Mouse (Mus musculus) E14TG2a.4 (cell line): ENCODE data around the gene Gdap1l1.

ENCODE experiments used
- CTCF ChIP-seq: conservative IDR thresholded peaks from 2 replicates; pipeline ENCODE4 v1.5.1; 2014; ENCODE audit warnings: low read length
- POU5F1 ChIP-seq: IDR thresholded peaks from 2 replicates; pipeline ENCODE4 v1.6.1; 2014; ENCODE audit warnings: low read length, borderline replicate concordance

GRCm38 (mm10) chr2:163399222-163399621 lies 39.1 kb upstream of the Gdap1l1 start:
- no peak for TF ChIP-seq CTCF
- TF ChIP-seq POU5F1, result no peak
